8 mouse cellular contexts compared by ENCODE assay signal in the genomic region with DNA sequence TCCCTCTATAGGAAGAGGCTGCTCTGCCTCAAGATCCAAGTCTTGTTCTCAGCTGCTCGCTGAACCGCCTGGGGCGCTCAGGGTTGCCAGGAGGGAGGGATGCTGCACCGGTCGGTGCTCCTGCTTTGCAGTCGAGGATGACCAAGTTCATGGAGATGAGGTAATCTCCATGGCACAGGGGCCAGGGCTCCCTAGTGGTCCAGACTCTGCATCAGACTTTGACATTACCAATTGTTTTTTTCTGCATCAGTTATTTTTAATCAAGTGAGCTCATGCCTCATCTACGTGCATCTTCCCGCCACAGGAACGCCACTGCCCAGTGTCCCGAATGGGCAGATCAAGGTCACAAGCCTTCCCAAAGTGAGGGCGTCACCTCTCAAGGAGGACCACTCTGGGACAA.
DNase-seq lines count a peak whose midpoint lies in the region; ATAC-seq and TF ChIP-seq lines count a peak whose summit lies in the region.

No protein-coding gene starts in this region.

- no peak for TF ChIP-seq POLR2A in limb, embryonic 14.5 days (IDR thresholded peaks at IDR 0.05; ENCODE audit: borderline replicate concordance, extremely low read depth, insufficient read depth, insufficient read length)

- WGBS in heart, embryonic 12.5 days = 41% methylated on average over 11 of the region's 11 CpGs
- WGBS in limb, embryonic 14.5 days = 27% methylated on average over 11 of the region's 11 CpGs

- H3K27ac ChIP-seq in heart, embryonic 12.5 days (ENCODE audit: poor library complexity, severe bottlenecking) = peak overlapping the region; percentile 85
- peak overlapping the region; percentile 92 for H3K27ac ChIP-seq in limb, embryonic 14.5 days (replicated peaks; ENCODE audit: low read depth, low read length)

- peak; percentile 93 for DNase-seq in heart, adult 11 months
- no peak for DNase-seq in heart, postnatal 25 days (ENCODE audit: low spot score)
- DNase-seq in NIH3T3 (ENCODE audit: low read depth) = peak; percentile 57
- no peak for DNase-seq in limb, embryonic 14.5 days (ENCODE audit: low spot score)
- no peak for DNase-seq in left cerebral cortex, postnatal 4 days
- no peak for DNase-seq in adrenal gland, adult 18-20 months (ENCODE audit: low spot score in 2 of 2)

- H3K4me1 ChIP-seq in heart, embryonic 12.5 days (replicated peaks) = peaks cover 86% of the 10 kb centered on the region
- H3K4me1 ChIP-seq in limb, embryonic 14.5 days (ENCODE audit: control insufficient read depth, insufficient read depth, low read length) = peaks cover 80% of the 10 kb centered on the region

- H3K27me3 ChIP-seq in heart, embryonic 12.5 days (replicated peaks) = no peaks in the 10 kb centered on the region
- H3K27me3 ChIP-seq in limb, embryonic 14.5 days (ENCODE audit: control insufficient read depth, insufficient read depth, low read length) = no peaks in the 10 kb centered on the region

- H3K36me3 ChIP-seq in heart, embryonic 12.5 days = no peaks in the 10 kb centered on the region
- peaks cover 8% of the 10 kb centered on the region; the same call in 1 of the 2 replicates for H3K36me3 ChIP-seq in limb, embryonic 14.5 days (ENCODE audit: control insufficient read depth, insufficient read depth, low read length)

- H3K4me3 ChIP-seq in heart, embryonic 12.5 days = peak overlapping the region; percentile 51
- H3K4me3 ChIP-seq in limb, embryonic 14.5 days (replicated peaks; ENCODE audit: low read length) = peak overlapping the region; percentile 59

- H3K9me3 ChIP-seq in heart, embryonic 12.5 days (replicated peaks) = no peaks in the 10 kb centered on the region
- H3K9me3 ChIP-seq in limb, embryonic 14.5 days (ENCODE audit: control insufficient read depth, low read length) = no peaks in the 10 kb centered on the region

- ATAC-seq in heart, embryonic 12.5 days (ENCODE audit: insufficient number of reproducible peaks, low FRiP score) = no peak
- no peak for ATAC-seq in limb, embryonic 14.5 days (ENCODE audit: low FRiP score, low read depth)
- no peak for ATAC-seq in erythroid progenitor cell, adult 5-6 weeks (replicated peaks; ENCODE audit: low FRiP score, poor library complexity, severe bottlenecking)

- peak overlapping the region; percentile 69; the same call in 1 of the 2 replicates for H3K9ac ChIP-seq in heart, embryonic 12.5 days
- peak overlapping the region; percentile 81 for H3K9ac ChIP-seq in limb, embryonic 14.5 days (ENCODE audit: low read depth, low read length, severe bottlenecking)

- H3K4me2 ChIP-seq in heart, embryonic 12.5 days = peak overlapping the region; percentile 70
- peak overlapping the region; percentile 79 for H3K4me2 ChIP-seq in limb, embryonic 14.5 days (replicated peaks; ENCODE audit: low read depth, low read length, severe bottlenecking)

- intact Hi-C loops in heart, postnatal 25 days (cut with DNase I) = no loop called here
- intact Hi-C loops in left cerebral cortex, postnatal 4 days (cut with DNase I) = no loop called here

Comparison
In these comparisons a context has a peak if more than half of its experiments do, and no peak if none do; other contexts are left out.
1. DNase-seq: peak in heart, adult 11 months (single experiment) and NIH3T3 (single experiment); none in heart, postnatal 25 days (single experiment), limb, embryonic 14.5 days (single experiment), left cerebral cortex, postnatal 4 days (single experiment) and adrenal gland, adult 18-20 months (0 of 2).